Mouse (Mus musculus) hindbrain, embryonic 13.5 days (tissue): Measurements from ENCODE around the gene Il2. TPM values are rescaled to one million over a fixed set of nuclear protein-coding genes. Genes with fewer than 3 reads are reported as not detected.

Experiments used
- ATAC-seq: fragments of 200-750 bp; cut with Nextera tagmentation; 2 replicates; pipeline ENCODE4 v1.8.0; 2017; ENCODE audit warnings: moderate TSS enrichment; ENCODE audit not compliant: low FRiP score
- H3K27ac ChIP-seq: fragments of 300-500 bp; sonication (generic); 2 replicates; pipeline ENCODE4 v1.5.1; 2015; ENCODE audit warnings: inconsistent platforms, mild to moderate bottlenecking, moderate library complexity
- H3K27me3 ChIP-seq: fragments of 300-500 bp; sonication (generic); 2 replicates; pipeline ENCODE4 v1.6.1; 2015; ENCODE audit warnings: mild to moderate bottlenecking, inconsistent platforms
- H3K36me3 ChIP-seq: fragments of 300-500 bp; sonication (generic); 2 replicates; pipeline ENCODE4 v1.6.1; 2015; ENCODE audit warnings: mild to moderate bottlenecking, inconsistent platforms
- H3K4me1 ChIP-seq: fragments of 300-500 bp; sonication (generic); replicated peaks from 2 replicates; pipeline ENCODE4 v1.6.1; 2015; ENCODE audit warnings: inconsistent platforms
- H3K4me2 ChIP-seq: fragments of 300-500 bp; sonication (generic); 2 replicates; pipeline ENCODE4 v1.6.1; 2015; ENCODE audit warnings: inconsistent platforms, mild to moderate bottlenecking, moderate library complexity
- H3K4me3 ChIP-seq: fragments of 300-500 bp; sonication (generic); 2 replicates; pipeline ENCODE4 v1.5.1; 2015; ENCODE audit warnings: mild to moderate bottlenecking, inconsistent platforms
- H3K9ac ChIP-seq: fragments of 300-500 bp; sonication (generic); 2 replicates; pipeline ENCODE4 v1.6.1; 2015; ENCODE audit warnings: mild to moderate bottlenecking, inconsistent platforms
- H3K9me3 ChIP-seq: fragments of 300-500 bp; sonication (generic); 2 replicates; pipeline ENCODE4 v1.6.1; 2016; ENCODE audit warnings: inconsistent platforms
- WGBS: fragments of 180-500 bp; shearing (Covaris S2); methylation state at CpG from one replicate; pipeline ENCODE4 v1.1.7; 2015; 5-methylcytosine and 5-hydroxymethylcytosine counted together
- polyA plus RNA-seq: library from polyadenylated mRNA; unstranded; fragments of >200 nt; fragmentation: Nextera tagmentation; extraction: Ambion mirVana; gene quantifications from 2 replicates; pipeline ENCODE4 v1.2.1, GENCODE M21; 2015

Il2 gene
- polyA plus RNA-seq, 1 experiment from 2014 or later = 0.51 TPM

DNA sequence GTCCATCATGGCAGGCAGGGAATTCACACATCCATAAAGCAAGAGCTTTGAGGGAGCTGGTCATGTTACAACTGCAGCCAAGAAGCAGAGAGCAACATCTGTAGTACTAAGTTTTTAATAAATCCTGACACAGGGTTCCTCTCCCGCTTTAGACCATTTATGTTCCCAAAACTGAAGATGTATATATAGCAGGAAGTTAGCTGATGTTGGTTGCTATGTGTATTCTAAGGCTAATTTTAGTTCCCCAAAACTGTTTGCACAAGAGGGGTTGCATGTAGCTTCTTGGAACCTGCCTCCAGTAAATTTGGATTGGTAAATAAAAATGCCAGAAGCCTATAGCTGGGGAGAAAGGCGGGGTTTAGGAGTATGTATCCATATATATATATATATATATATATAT lies 16.1 kb upstream of the Il2 start:
- Histone ChIP-seq H3K4me1 (no peaks in the 10 kb centered on the region), H3K4me3 (no peak overlapping the region), H3K9ac (no peak overlapping the region), H3K27me3 (no peaks in the 10 kb centered on the region), H3K27ac (no peak overlapping the region), H3K9me3 (no peaks in the 10 kb centered on the region), H3K4me2 (no peak overlapping the region), H3K36me3 (no peaks in the 10 kb centered on the region)
- WGBS = 95% methylated on average over 2 of the region's 2 CpGs
- no peak for ATAC-seq

DNA sequence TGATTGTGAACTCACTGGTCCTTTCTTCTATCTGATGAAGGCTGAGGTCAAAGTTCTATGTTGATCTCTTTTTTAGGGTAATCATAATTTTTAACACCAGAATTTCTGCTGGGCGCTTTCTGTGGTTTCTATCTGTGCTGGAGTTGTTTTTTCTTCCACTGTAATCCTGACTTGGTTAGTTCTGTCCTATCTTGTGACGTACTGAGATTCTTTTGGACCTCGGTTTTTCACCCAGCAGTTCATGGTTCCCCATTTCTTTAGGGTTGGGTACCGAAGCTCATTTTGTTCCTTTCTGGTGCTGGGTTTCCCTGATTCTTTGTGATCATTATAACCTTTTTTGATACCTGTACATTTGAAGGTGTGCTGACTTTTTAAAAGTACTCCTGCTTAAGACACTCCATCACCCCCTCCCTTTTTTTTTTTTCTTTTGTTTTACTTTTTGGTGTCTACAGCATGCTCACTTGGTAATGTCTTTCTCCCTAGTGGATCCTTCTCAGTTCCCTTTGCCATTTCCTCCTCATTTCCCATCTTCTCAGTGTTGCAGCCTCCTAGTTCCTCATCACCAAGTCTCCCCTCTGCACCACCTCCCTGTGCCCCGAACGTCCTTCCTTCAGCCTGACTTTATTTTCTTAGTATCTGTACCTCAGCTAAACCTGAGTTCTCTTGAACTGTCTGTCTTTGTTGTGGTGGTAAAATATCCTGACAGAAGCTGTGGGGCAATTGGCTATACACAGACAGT lies 14.6 kb upstream of the Il2 start:
- 95% methylated on average over 6 of the region's 6 CpGs for WGBS
- ATAC-seq = no peak

DNA sequence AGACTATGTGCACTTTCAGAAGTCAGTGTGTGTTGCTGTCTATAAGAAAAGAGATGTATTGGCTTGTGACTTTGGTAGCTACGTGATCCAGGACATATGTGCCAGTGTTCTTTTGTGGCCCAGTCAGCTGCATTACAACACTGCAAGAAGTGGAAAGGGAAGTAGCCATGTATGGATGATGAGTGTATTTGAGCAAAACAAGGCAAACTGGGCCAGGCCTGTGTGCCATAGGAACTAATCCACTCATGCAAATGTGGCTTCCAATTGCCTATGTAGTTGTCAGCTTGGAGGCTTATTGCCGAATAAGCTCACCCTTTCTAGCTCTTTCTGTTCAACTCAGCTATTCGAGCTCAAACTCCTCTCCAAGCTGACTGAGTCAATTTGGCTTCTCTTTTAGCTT lies 13.4 kb upstream of the Il2 start:
- H3K36me3 ChIP-seq = no peaks in the 10 kb centered on the region
- no peak overlapping the region for H3K9ac ChIP-seq
- no peak overlapping the region for H3K4me2 ChIP-seq
- H3K27me3 ChIP-seq = no peaks in the 10 kb centered on the region
- H3K4me1 ChIP-seq = no peaks in the 10 kb centered on the region
- 88% methylated on average over 3 of the region's 3 CpGs for WGBS
- no peak overlapping the region for H3K4me3 ChIP-seq
- no peak overlapping the region for H3K27ac ChIP-seq
- ATAC-seq = no peak
- H3K9me3 ChIP-seq = no peaks in the 10 kb centered on the region

More for the DNA sequence above, 14.6 kb upstream of the Il2 start:
- no peak overlapping the region for H3K4me2 ChIP-seq
- no peak overlapping the region for H3K27ac ChIP-seq
- H3K36me3 ChIP-seq = no peaks in the 10 kb centered on the region
- no peak overlapping the region for H3K9ac ChIP-seq
- H3K9me3 ChIP-seq = no peaks in the 10 kb centered on the region
- H3K4me3 ChIP-seq = no peak overlapping the region
- no peaks in the 10 kb centered on the region for H3K4me1 ChIP-seq
- no peaks in the 10 kb centered on the region for H3K27me3 ChIP-seq

DNA sequence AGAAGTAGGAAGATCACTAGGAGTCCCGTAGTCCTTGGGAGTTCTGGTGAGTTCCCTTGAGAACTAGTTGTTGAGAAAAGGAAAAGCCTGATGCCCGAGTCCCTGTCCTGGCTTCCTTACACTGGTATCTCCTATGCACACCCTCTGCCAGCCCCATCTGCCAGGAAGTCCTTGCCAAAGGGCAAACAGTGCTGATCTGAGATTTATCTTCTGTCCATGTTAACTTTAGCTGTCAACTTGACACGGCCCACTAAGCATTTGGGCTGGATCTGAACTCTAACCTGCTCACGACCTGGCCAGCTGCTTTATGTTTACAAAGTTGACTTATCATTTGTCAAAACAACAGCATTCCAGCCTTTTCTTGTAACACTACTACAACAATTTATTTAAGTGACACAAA lies 11.5 kb upstream of the Il2 start:
- no peaks in the 10 kb centered on the region for H3K4me1 ChIP-seq
- no peak for ATAC-seq
- no peak overlapping the region for H3K27ac ChIP-seq
- no peak overlapping the region for H3K4me2 ChIP-seq
- H3K27me3 ChIP-seq = no peaks in the 10 kb centered on the region
- no peaks in the 10 kb centered on the region for H3K36me3 ChIP-seq
- no peaks in the 10 kb centered on the region for H3K9me3 ChIP-seq
- H3K9ac ChIP-seq = no peak overlapping the region
- WGBS = 78% methylated on average over 4 of the region's 4 CpGs
- no peak overlapping the region for H3K4me3 ChIP-seq

DNA sequence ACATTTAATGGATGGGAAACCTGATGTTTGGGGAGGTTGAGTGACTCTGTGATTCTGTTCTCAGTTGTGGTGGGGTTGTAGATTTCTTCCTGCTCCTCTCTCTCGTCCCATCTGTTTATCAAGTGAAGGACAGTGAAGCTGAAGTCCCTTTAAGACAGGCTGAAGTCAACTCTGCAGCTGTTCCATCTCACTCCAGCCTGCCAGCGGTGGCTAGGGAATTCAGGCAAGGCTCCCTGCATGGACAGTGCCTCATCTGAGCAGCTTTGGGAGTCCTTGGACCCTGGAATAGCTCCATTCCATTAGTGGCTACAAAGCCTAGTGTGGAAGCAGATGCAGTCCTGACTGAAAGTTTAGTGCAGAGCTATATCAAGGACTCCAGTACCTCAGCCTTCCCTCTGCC lies 3.3 kb upstream of the Il2 start:
- H3K9ac ChIP-seq = no peak overlapping the region
- no peaks in the 10 kb centered on the region for H3K9me3 ChIP-seq
- no peak overlapping the region for H3K4me3 ChIP-seq
- no peaks in the 10 kb centered on the region for H3K27me3 ChIP-seq
- H3K36me3 ChIP-seq = no peaks in the 10 kb centered on the region
- no peak for ATAC-seq
- 81% methylated on average over 2 of the region's 2 CpGs for WGBS
- no peak overlapping the region for H3K27ac ChIP-seq
- H3K4me1 ChIP-seq = no peaks in the 10 kb centered on the region
- no peak overlapping the region for H3K4me2 ChIP-seq

DNA sequence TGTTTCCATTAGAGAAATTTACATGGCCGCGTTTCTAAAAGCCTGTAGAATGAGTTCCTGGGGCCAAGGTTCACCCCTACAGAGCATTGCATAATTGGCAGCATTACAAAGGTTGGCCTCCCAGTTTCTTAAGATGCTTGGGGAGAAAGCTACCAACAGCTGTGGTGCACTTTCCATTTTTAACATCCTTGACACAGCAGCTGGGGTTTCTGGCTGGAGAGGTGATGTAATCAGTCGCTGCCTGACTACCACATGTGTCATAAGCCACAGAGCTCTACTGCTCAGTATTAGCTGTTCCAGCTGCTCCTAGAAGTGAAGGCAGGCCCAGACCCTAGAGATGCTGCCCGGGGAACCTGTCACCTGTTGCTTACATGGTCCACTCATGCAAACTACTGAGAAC lies 2.5 kb upstream of the Il2 start:
- H3K27me3 ChIP-seq = no peaks in the 10 kb centered on the region
- H3K4me3 ChIP-seq = no peak overlapping the region
- no peak for ATAC-seq
- no peaks in the 10 kb centered on the region for H3K9me3 ChIP-seq
- H3K4me2 ChIP-seq = no peak overlapping the region
- WGBS = 65% methylated on average over 4 of the region's 4 CpGs
- no peaks in the 10 kb centered on the region for H3K36me3 ChIP-seq
- no peak overlapping the region for H3K9ac ChIP-seq
- H3K27ac ChIP-seq = no peak overlapping the region
- H3K4me1 ChIP-seq = no peaks in the 10 kb centered on the region

DNA sequence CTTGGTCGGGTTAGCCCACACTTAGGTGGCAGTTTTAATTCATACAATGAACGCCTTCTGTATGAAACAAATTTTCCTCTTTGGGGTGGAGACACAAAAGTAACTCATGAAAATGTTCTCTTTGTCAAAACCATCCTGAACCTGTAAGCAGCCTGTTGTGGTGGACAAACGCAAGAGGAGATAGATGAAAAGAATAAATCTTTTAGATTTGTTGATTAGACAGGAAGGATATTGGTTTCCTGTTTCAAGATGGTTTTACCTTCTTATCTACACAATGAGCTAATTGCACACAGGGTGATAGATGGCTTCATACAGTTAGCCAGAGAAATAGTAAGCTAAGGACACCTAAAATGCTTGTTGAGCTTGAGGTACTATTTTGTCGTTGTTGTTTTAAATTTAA lies 403 bp upstream of the Il2 start:
- Histone ChIP-seq H3K4me3 (no peak overlapping the region), H3K36me3 (no peaks in the 10 kb centered on the region), H3K4me2 (no peak overlapping the region), H3K27me3 (no peaks in the 10 kb centered on the region), H3K4me1 (no peaks in the 10 kb centered on the region), H3K9me3 (no peaks in the 10 kb centered on the region), H3K9ac (no peak overlapping the region), H3K27ac (no peak overlapping the region)
- 89% methylated on average over 4 of the region's 4 CpGs for WGBS
- ATAC-seq = no peak

DNA sequence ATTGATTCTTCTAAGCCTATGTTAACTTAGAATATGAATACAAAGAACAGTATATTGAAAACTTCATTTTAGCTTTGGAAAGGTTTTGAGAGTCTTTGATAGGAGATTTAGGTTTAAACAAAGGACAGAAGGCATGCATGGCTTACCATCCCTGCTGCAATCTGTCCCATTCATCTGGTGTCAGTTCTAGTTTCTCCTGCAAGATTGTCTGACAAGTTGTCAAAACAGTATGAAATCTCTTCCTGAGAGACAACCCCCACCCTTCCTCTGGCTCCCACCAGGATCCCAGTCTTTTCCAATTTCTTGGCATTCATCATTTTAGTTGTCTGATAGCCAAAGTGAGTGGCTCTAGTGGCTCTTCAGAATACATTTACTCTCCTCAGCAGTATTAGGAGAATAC lies 35.0 kb downstream of the Il2 start:
- no peaks in the 10 kb centered on the region for H3K9me3 ChIP-seq
- H3K9ac ChIP-seq = no peak overlapping the region
- H3K4me2 ChIP-seq = no peak overlapping the region
- no peaks in the 10 kb centered on the region for H3K36me3 ChIP-seq
- no peak overlapping the region for H3K4me3 ChIP-seq
- ATAC-seq = no peak
- no peaks in the 10 kb centered on the region for H3K27me3 ChIP-seq
- no peak overlapping the region for H3K27ac ChIP-seq
- H3K4me1 ChIP-seq = no peaks in the 10 kb centered on the region

DNA sequence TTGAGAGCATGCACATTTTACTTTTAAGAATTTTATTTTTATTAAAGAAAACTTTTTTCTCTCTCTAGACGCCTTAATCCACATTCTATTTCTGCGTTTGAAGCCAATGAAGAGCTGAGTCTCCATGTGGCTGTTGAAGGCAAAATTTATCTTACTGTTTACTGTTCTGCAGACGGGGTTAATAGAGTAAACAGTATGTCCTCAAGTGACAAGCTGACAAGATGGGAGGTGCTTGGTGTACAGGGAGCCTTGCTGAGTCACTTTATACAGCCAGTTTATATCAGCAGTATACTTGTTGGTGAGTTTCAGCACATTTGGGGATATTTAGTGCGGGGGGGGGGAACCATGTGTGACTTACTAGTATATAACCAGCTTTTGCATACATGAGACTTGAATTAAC lies 40.9 kb downstream of the Il2 start:
- Histone ChIP-seq H3K9me3 (no peaks in the 10 kb centered on the region), H3K27ac (no peak overlapping the region), H3K4me3 (no peak overlapping the region), H3K9ac (no peak overlapping the region), H3K27me3 (no peaks in the 10 kb centered on the region), H3K4me2 (no peak overlapping the region), H3K36me3 (no peaks in the 10 kb centered on the region), H3K4me1 (no peaks in the 10 kb centered on the region)
- no peak for ATAC-seq
- 85% methylated on average over 4 of the region's 4 CpGs for WGBS

DNA sequence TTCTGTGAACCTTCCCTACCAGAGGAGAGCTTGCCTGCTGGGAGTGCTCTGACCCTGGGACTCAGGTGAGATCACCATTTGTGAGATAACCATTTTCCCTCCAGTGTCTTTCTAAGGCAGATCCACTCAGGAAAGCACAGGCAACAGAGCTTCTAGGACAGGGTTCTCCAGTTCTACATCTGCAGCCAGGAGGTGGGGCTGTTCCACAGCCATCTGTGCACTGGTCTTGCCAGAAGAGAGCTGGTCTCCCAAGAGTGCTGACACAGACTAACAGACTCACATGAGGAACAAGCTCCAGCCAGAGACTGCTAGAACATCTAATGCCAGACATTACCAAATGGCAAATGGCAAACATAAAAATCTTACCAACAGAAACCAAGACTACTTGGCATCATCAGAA lies 52.5 kb downstream of the Il2 start:
- Histone ChIP-seq H3K27me3 (no peaks in the 10 kb centered on the region), H3K36me3 (no peaks in the 10 kb centered on the region), H3K9me3 (peaks cover 5% of the 10 kb centered on the region; the same call in 1 of the 2 replicates), H3K4me3 (no peak overlapping the region), H3K9ac (no peak overlapping the region), H3K27ac (no peak overlapping the region), H3K4me1 (no peaks in the 10 kb centered on the region), H3K4me2 (no peak overlapping the region)
- ATAC-seq = no peak

Other genes with a start within 250 kb of the Il2 start
- gene Adad1, start 62.4 kb downstream of the Il2 start, polyA plus RNA-seq = 0.05 and 0.48 TPM in 2 replicates
- not detected in 2 replicates for gene Il21, start 106.7 kb upstream of the Il2 start, polyA plus RNA-seq
- 5.3 and 5.4 TPM in 2 replicates for gene Bbs12, start 186.6 kb upstream of the Il2 start, polyA plus RNA-seq
- gene Cetn4, start 186.7 kb upstream of the Il2 start, polyA plus RNA-seq = 2.5 and 4.2 TPM in 2 replicates
- gene Fgf2, start 222.4 kb upstream of the Il2 start, polyA plus RNA-seq = 0.34 and 0.53 TPM in 2 replicates